Mouse (Mus musculus) right cerebral cortex, postnatal 4 days (tissue): Measurements from ENCODE around the gene Faiml.

Experiments
- DNase-seq: peaks from one replicate; pipeline ENCODE4 v3.0.0-alpha.2; 2022

The Faiml gene

GRCm38 (mm10) chr9:99237139-99237538, at the start of gene Faiml:
Faiml (minus strand) TSS chr9:99237239.
- no peak for DNase-seq

- DNase-seq, result no peak
Observed at GRCm38 (mm10) chr9:99258891-99259290, 21.9 kb upstream of the Faiml start.

- no peak for DNase-seq
Observed at GRCm38 (mm10) chr9:99256821-99257220, 19.8 kb upstream of the Faiml start.

- no peak for DNase-seq
Observed at GRCm38 (mm10) chr9:99256206-99256605, 19.2 kb upstream of the Faiml start.

- no peak for DNase-seq
Observed at GRCm38 (mm10) chr9:99253861-99254260, 16.8 kb upstream of the Faiml start.

GRCm38 (mm10) chr9:99248906-99249305, 11.9 kb upstream of the Faiml start:
- DNase-seq, result no peak

GRCm38 (mm10) chr9:99248304-99248703, 11.3 kb upstream of the Faiml start:
- no peak for DNase-seq

GRCm38 (mm10) chr9:99243895-99244293, 6.9 kb upstream of the Faiml start:
- no peak for DNase-seq

GRCm38 (mm10) chr9:99243190-99243894, 6.3 kb upstream of the Faiml start, which contains the start of gene Cep70:
Cep70 (plus strand) TSS chr9:99243367.
- DNase-seq, result peak; percentile 93

GRCm38 (mm10) chr9:99242533-99243189, 5.6 kb upstream of the Faiml start:
- DNase-seq, result no peak

- peak; percentile 57 for DNase-seq
Observed at GRCm38 (mm10) chr9:99242035-99242434, 5.0 kb upstream of the Faiml start.

GRCm38 (mm10) chr9:99240571-99240970, 3.5 kb upstream of the Faiml start:
- DNase-seq, result no peak

GRCm38 (mm10) chr9:99239256-99239655, 2.2 kb upstream of the Faiml start:
- no peak for DNase-seq

- DNase-seq, result no peak
Observed at GRCm38 (mm10) chr9:99238276-99238675, 1.2 kb upstream of the Faiml start.

- no peak for DNase-seq
Observed at GRCm38 (mm10) chr9:99229450-99229849, 7.6 kb downstream of the Faiml start.

- no peak for DNase-seq
Observed at GRCm38 (mm10) chr9:99224583-99224982, 12.5 kb downstream of the Faiml start.

GRCm38 (mm10) chr9:99221636-99222035, 15.4 kb downstream of the Faiml start:
- DNase-seq, result no peak

GRCm38 (mm10) chr9:99217999-99218719, 18.9 kb downstream of the Faiml start:
- DNase-seq, result peak; percentile 17

GRCm38 (mm10) chr9:99216182-99216581, 20.9 kb downstream of the Faiml start:
- no peak for DNase-seq

- no peak for DNase-seq
Observed at GRCm38 (mm10) chr9:99212643-99213042, 24.4 kb downstream of the Faiml start.

GRCm38 (mm10) chr9:99183043-99183670, 53.9 kb downstream of the Faiml start:
- DNase-seq, result no peak

GRCm38 (mm10) chr9:99182121-99182520, 54.9 kb downstream of the Faiml start:
- no peak for DNase-seq

- no peak for DNase-seq
Observed at GRCm38 (mm10) chr9:99180272-99180671, 56.8 kb downstream of the Faiml start.
